Comparison of ENCODE assay signal across 7 mouse cellular contexts in genomic region chr1:23959415-23959732, GRCm38 (mm10). TPM values are rescaled to one million over a fixed set of nuclear protein-coding genes. Genes with fewer than 3 reads are reported as not detected.
A peak's percentile ranks its signal among the peaks of the same experiment; 100 is the strongest.
DNase-seq lines count a peak whose midpoint lies in the region; ATAC-seq and TF ChIP-seq lines count a peak whose summit lies in the region.

No protein-coding gene starts in this region.

- no peak for TF ChIP-seq POLR2A in bone marrow, adult 2 months (IDR thresholded peaks at IDR 0.05; ENCODE audit: borderline replicate concordance, control insufficient read depth, low read depth, low read length)

- no peaks in the 10 kb centered on the region for H3K36me3 ChIP-seq in ES-E14 (ENCODE audit: control insufficient read depth, insufficient read depth, low read length, poor library complexity, severe bottlenecking)
- H3K36me3 ChIP-seq in hindbrain, embryonic 13.5 days, result no peaks in the 10 kb centered on the region
- H3K36me3 ChIP-seq in midbrain, embryonic 11.5 days (ENCODE audit: control insufficient read depth, insufficient read depth, low read length), result no peaks in the 10 kb centered on the region

- in situ Hi-C loops in ES-E14 (cut with MboI; ENCODE audit: low sequenced_read_pairs in 2 of 2, unreplicated experiment in 2 of 2), result no loop called here

- no peak for ATAC-seq in hindbrain, embryonic 13.5 days (ENCODE audit: low FRiP score)
- peak; percentile 44 for ATAC-seq in midbrain, embryonic 11.5 days (ENCODE audit: low FRiP score)
- ATAC-seq in granulocyte monocyte progenitor cell, adult 5-6 weeks (replicated peaks; ENCODE audit: poor library complexity, severe bottlenecking), result no peak

- H3K27me3 ChIP-seq in hindbrain, embryonic 13.5 days, result no peaks in the 10 kb centered on the region
- no peaks in the 10 kb centered on the region for H3K27me3 ChIP-seq in midbrain, embryonic 11.5 days (ENCODE audit: control insufficient read depth, insufficient read depth, low read length)

- no peak for TF ChIP-seq CTCF in bone marrow, adult 2 months (IDR thresholded peaks at IDR 0.05; ENCODE audit: control insufficient read depth, insufficient read depth, low read length)

- peak overlapping the region; percentile 37 for H3K4me2 ChIP-seq in hindbrain, embryonic 13.5 days
- H3K4me2 ChIP-seq in midbrain, embryonic 11.5 days, result peak overlapping the region; percentile 30

- peak overlapping the region; percentile 34 to 69 for H3K4me3 ChIP-seq in ES-E14 (ENCODE audit: insufficient read depth in 1 of 2, low read depth in 1 of 2, low read length in 2 of 2, poor library complexity in 1 of 2, severe bottlenecking in 1 of 2)
- H3K4me3 ChIP-seq in bone marrow, adult 2 months (replicated peaks; ENCODE audit: control insufficient read depth, low read depth, low read length), result peak overlapping the region; percentile 6
- peak overlapping the region; percentile 14 for H3K4me3 ChIP-seq in hindbrain, embryonic 13.5 days
- no peak overlapping the region for H3K4me3 ChIP-seq in midbrain, embryonic 11.5 days (ENCODE audit: low read depth, low read length)

- peaks cover 0 to 7% of the 10 kb centered on the region in 2 experiments; a peak in 1 of 4 replicates for H3K4me1 ChIP-seq in ES-E14 (ENCODE audit: control insufficient read depth in 2 of 2, insufficient read depth in 2 of 2, low read length in 2 of 2, poor library complexity in 1 of 2)
- peaks cover 2% of the 10 kb centered on the region; the same call in 1 of the 2 replicates for H3K4me1 ChIP-seq in bone marrow, adult 2 months (ENCODE audit: control insufficient read depth, insufficient read depth, low read length)
- peaks cover 2% of the 10 kb centered on the region; the same call in 1 of the 2 replicates for H3K4me1 ChIP-seq in hindbrain, embryonic 13.5 days (replicated peaks)
- H3K4me1 ChIP-seq in midbrain, embryonic 11.5 days (ENCODE audit: control insufficient read depth, insufficient read depth, low read length), result no peaks in the 10 kb centered on the region

- H3K9ac ChIP-seq in ES-E14 (ENCODE audit: insufficient read depth, low read depth, low read length, poor library complexity, severe bottlenecking), result no peak overlapping the region
- H3K9ac ChIP-seq in hindbrain, embryonic 13.5 days, result no peak overlapping the region
- no peak overlapping the region for H3K9ac ChIP-seq in midbrain, embryonic 11.5 days (ENCODE audit: low read length)

- WGBS in bone marrow, adult 2 months, result 53% methylated on average over 6 of the region's 6 CpGs
- WGBS in hindbrain, embryonic 13.5 days, result 10% methylated on average over 6 of the region's 6 CpGs
- WGBS in midbrain, embryonic 11.5 days, result 15% methylated on average over 6 of the region's 6 CpGs

- DNase-seq in ES-E14 (ENCODE audit: low read depth, low spot score), result no peak
- no peak for DNase-seq in midbrain, embryonic 11.5 days (ENCODE audit: low spot score, missing footprints)
- DNase-seq in adrenal gland, postnatal 10 days, result no peak
- DNase-seq in urinary bladder, postnatal 4 days (ENCODE audit: low spot score in 2 of 2), result no peak

- no peaks in the 10 kb centered on the region for H3K9me3 ChIP-seq in ES-E14 (ENCODE audit: control insufficient read depth, insufficient read depth, low read depth, low read length)
- H3K9me3 ChIP-seq in hindbrain, embryonic 13.5 days, result no peaks in the 10 kb centered on the region
- no peaks in the 10 kb centered on the region for H3K9me3 ChIP-seq in midbrain, embryonic 11.5 days (ENCODE audit: control insufficient read depth, low read length)

- H3K27ac ChIP-seq in ES-E14 (ENCODE audit: insufficient read depth, low read depth, low read length, poor library complexity, severe bottlenecking), result no peak overlapping the region
- no peak overlapping the region for H3K27ac ChIP-seq in bone marrow, adult 2 months (ENCODE audit: control insufficient read depth, insufficient read depth, low read depth, low read length, poor library complexity)
- H3K27ac ChIP-seq in hindbrain, embryonic 13.5 days, result no peak overlapping the region
- no peak overlapping the region for H3K27ac ChIP-seq in midbrain, embryonic 11.5 days (ENCODE audit: low read depth, low read length)

TF ChIP-seq in ES-E14, 5 proteins besides CTCF, POLR2A, EP300 and RAD21:
- no peak for TF ChIP-seq ZNF384 (IDR thresholded peaks at IDR 0.05; ENCODE audit: low read depth, low read length)
- TF ChIP-seq CHD2 (IDR thresholded peaks at IDR 0.05; ENCODE audit: low read depth, low read length), result no peak
- no peak for TF ChIP-seq MAFK (IDR thresholded peaks at IDR 0.05; ENCODE audit: insufficient read depth, low read depth, low read length)
- no peak for TF ChIP-seq HCFC1 (IDR thresholded peaks at IDR 0.05; ENCODE audit: borderline replicate concordance, insufficient read depth, low read length)
- TF ChIP-seq ZC3H11A (IDR thresholded peaks at IDR 0.05; ENCODE audit: borderline replicate concordance, low read depth, low read length), result no peak

RNA-seq across cellular contexts. Expression of gene Smap1, which starts 37.3 kb away (rescaled TPM):
- total RNA-seq in ES-E14 (2012; rRNA removed), result 36.3 and 41.3 TPM in 2 replicates
- polyA plus RNA-seq in bone marrow, adult 2 months (2011; ENCODE audit: insufficient read depth, insufficient read length, low replicate concordance, missing spikeins), result 60.5 and 107 TPM in 2 replicates
- 75.1 and 77.3 TPM in 2 replicates for polyA plus RNA-seq in hindbrain, embryonic 13.5 days (2015; fragmentation: Nextera tagmentation; extraction: Ambion mirVana)
- 58.7 and 63.3 TPM in 2 replicates for polyA plus RNA-seq in midbrain, embryonic 11.5 days (2014; fragmentation: Nextera tagmentation; extraction: Ambion mirVana)
- total RNA-seq in adrenal gland, postnatal 10 days (2021), result 10 to 100 TPM; 72.0 to 72.7 TPM
- total RNA-seq in granulocyte monocyte progenitor cell, adult 5-6 weeks (2014; fragmentation: Nextera tagmentation), result 39.3 and 89.9 TPM in 2 replicates
- total RNA-seq in granulocyte monocyte progenitor cell, adult 5-6 weeks (2017), result 30.8 and 32.2 TPM in 2 replicates

RNA-seq across cellular contexts. Expression of gene Sdhaf4, which starts 46.1 kb away (rescaled TPM):
- 18.2 and 21.0 TPM in 2 replicates for total RNA-seq in ES-E14 (2012; rRNA removed)
- 10.6 and 13.6 TPM in 2 replicates for polyA plus RNA-seq in bone marrow, adult 2 months (2011; ENCODE audit: insufficient read depth, insufficient read length, low replicate concordance, missing spikeins)
- 105 and 109 TPM in 2 replicates for polyA plus RNA-seq in hindbrain, embryonic 13.5 days (2015; fragmentation: Nextera tagmentation; extraction: Ambion mirVana)
- 95.5 and 97.7 TPM in 2 replicates for polyA plus RNA-seq in midbrain, embryonic 11.5 days (2014; fragmentation: Nextera tagmentation; extraction: Ambion mirVana)
- 10 to 100 TPM; 62.3 to 75.4 TPM for total RNA-seq in adrenal gland, postnatal 10 days (2021)
- 13.1 and 43.0 TPM in 2 replicates for total RNA-seq in granulocyte monocyte progenitor cell, adult 5-6 weeks (2014; fragmentation: Nextera tagmentation)
- total RNA-seq in granulocyte monocyte progenitor cell, adult 5-6 weeks (2017), result 7.7 and 22.7 TPM in 2 replicates
